Mouse (Mus musculus) liver, postnatal 0 days (tissue): Measurements from ENCODE around the gene Trpv2. TPM values are rescaled to one million over a fixed set of nuclear protein-coding genes. Genes with fewer than 3 reads are reported as not detected.
"Not testable (repeated sequence)": the region's sequence is repeated elsewhere in the genome, so short reads cannot be mapped to it uniquely, and the experiment has no call there.

ENCODE experiments used
- ATAC-seq: fragments of 200-750 bp; cut with Nextera tagmentation; 2 replicates; pipeline ENCODE4 v1.8.0; 2017; ENCODE audit warnings: mild to moderate bottlenecking, moderate library complexity
- DNase-seq: peaks from one replicate; pipeline ENCODE4 v3.0.0-alpha.2; 2016
- H3K27ac ChIP-seq: fragments of 300-500 bp; sonication (generic); 2 replicates; pipeline ENCODE4 v1.5.1; 2014; ENCODE audit warnings: antibody characterized with exemption, moderate library complexity, mild to moderate bottlenecking, low read depth
- H3K27me3 ChIP-seq: fragments of 300-500 bp; sonication (generic); 2 replicates; pipeline ENCODE4 v1.6.1; 2014; ENCODE audit warnings: low read length, control low read depth, mixed read lengths; ENCODE audit not compliant: insufficient read depth
- H3K36me3 ChIP-seq: fragments of 300-500 bp; sonication (generic); replicated peaks from 2 replicates; pipeline ENCODE4 v1.6.1; 2014; ENCODE audit warnings: mild to moderate bottlenecking, control low read depth, low read length, moderate library complexity, mixed read lengths; ENCODE audit not compliant: insufficient read depth
- H3K4me1 ChIP-seq: fragments of 300-500 bp; sonication (generic); 2 replicates; pipeline ENCODE4 v1.6.1; 2014; ENCODE audit warnings: antibody characterized with exemption, mild to moderate bottlenecking, control low read depth; ENCODE audit not compliant: insufficient read depth
- H3K4me2 ChIP-seq: fragments of 300-500 bp; sonication (generic); 2 replicates; pipeline ENCODE4 v1.6.1; 2014; ENCODE audit warnings: low read depth, mild to moderate bottlenecking, low read length, moderate library complexity, mixed read lengths
- H3K4me3 ChIP-seq: fragments of 300-500 bp; sonication (generic); 2 replicates; pipeline ENCODE4 v1.5.1; 2014; ENCODE audit warnings: low read depth, low read length
- H3K9ac ChIP-seq: fragments of 300-500 bp; sonication (generic); replicated peaks from 2 replicates; pipeline ENCODE4 v1.6.1; 2014; ENCODE audit warnings: mild to moderate bottlenecking, moderate library complexity
- H3K9me3 ChIP-seq: fragments of 300-500 bp; sonication (generic); 2 replicates; pipeline ENCODE4 v1.6.1; 2016; ENCODE audit warnings: mild to moderate bottlenecking, control low read depth, low read length, mixed read lengths
- CTCF ChIP-seq: sonication (generic); IDR thresholded peaks from 2 replicates; pipeline ENCODE4 v1.5.1; 2016; ENCODE audit warnings: antibody characterized with exemption, low read depth
- EP300 ChIP-seq: IDR thresholded peaks from 2 replicates; pipeline ENCODE4 v1.6.1; 2016; ENCODE audit warnings: antibody characterized with exemption, low read depth, mild to moderate bottlenecking
- WGBS: fragments of 180-500 bp; shearing (Covaris S2); extraction: QIAGEN DNeasy Blood & Tissue Kit; methylation state at CpG from one replicate; pipeline ENCODE4 v1.1.7; 2014; ENCODE audit not compliant: insufficient replicate concordance; 5-methylcytosine and 5-hydroxymethylcytosine counted together
- polyA plus RNA-seq: library from polyadenylated mRNA; unstranded; fragments of >200 nt; fragmentation: Nextera tagmentation; extraction: Ambion mirVana; gene quantifications from 2 replicates; pipeline ENCODE4 v1.2.1, GENCODE M21; 2015

Gene Trpv2
- polyA plus RNA-seq, 1 experiment from 2014 or later: 5.4 TPM

GRCm38 (mm10) chr11:62647661-62648590 is 73.6 kb downstream of the Trpv2 start, which contains the start of gene Lrrc75a:
TSS of gene Lrrc75a (minus strand) at chr11:62648523.
- TF ChIP-seq CTCF (no peak), EP300 (no peak)
- ATAC-seq (peak; percentile 53), DNase-seq (no peak)
- H3K9ac ChIP-seq: peak within 1 kb of the TSS; percentile 66
- peaks cover 42% of the 10 kb centered on the region for H3K4me1 ChIP-seq
- H3K4me3 ChIP-seq: peak within 1 kb of the TSS; percentile 69
- no peaks in the 10 kb centered on the region for H3K9me3 ChIP-seq
- peak within 1 kb of the TSS; percentile 68 for H3K27ac ChIP-seq
- no peaks in the 10 kb centered on the region for H3K27me3 ChIP-seq
- H3K4me2 ChIP-seq: peak within 1 kb of the TSS; percentile 94
- peaks cover 3% of the 10 kb centered on the region; the same call in 1 of the 2 replicates for H3K36me3 ChIP-seq
- 3% methylated on average over 52 of the region's 86 CpGs for WGBS

GRCm38 (mm10) chr11:62648591-62649391 is 74.5 kb downstream of the Trpv2 start, which contains the start of gene Mmgt2:
TSS of gene Mmgt2 (plus strand) at chr11:62648664.
- peaks cover 6% of the 10 kb centered on the region; the same call in 1 of the 2 replicates for H3K36me3 ChIP-seq
- ATAC-seq: peak; percentile 92
- peak within 1 kb of the TSS; percentile 69 for H3K4me3 ChIP-seq
- H3K4me1 ChIP-seq: peaks cover 34% of the 10 kb centered on the region
- no peaks in the 10 kb centered on the region for H3K27me3 ChIP-seq
- H3K4me2 ChIP-seq: peak within 1 kb of the TSS; percentile 94
- no peaks in the 10 kb centered on the region for H3K9me3 ChIP-seq
- no peak for TF ChIP-seq EP300
- peak; percentile 94 for TF ChIP-seq CTCF
- WGBS: 2% methylated on average over 26 of the region's 53 CpGs
- H3K27ac ChIP-seq: peak within 1 kb of the TSS; percentile 68
- peak; percentile 96 for DNase-seq
- H3K9ac ChIP-seq: peak within 1 kb of the TSS; percentile 66

- not testable (repeated sequence) for H3K4me3 ChIP-seq, H3K27ac ChIP-seq, H3K4me2 ChIP-seq, DNase-seq, ATAC-seq, H3K9me3 ChIP-seq, H3K27me3 ChIP-seq, H3K9ac ChIP-seq
- Histone ChIP-seq H3K36me3 (peaks cover 10% of the 10 kb centered on the region; the same call in 1 of the 2 replicates), H3K4me1 (peaks cover 30% of the 10 kb centered on the region)
- WGBS: 72% methylated on average over 4 of the region's 4 CpGs
These were observed 75.5 kb downstream of the Trpv2 start for GRCm38 (mm10) chr11:62649803-62650202.

Other genes with a start within 250 kb of the Trpv2 start
- gene Pigl, start 116.0 kb upstream of the Trpv2 start, polyA plus RNA-seq: 2.6 and 2.7 TPM in 2 replicates
- gene Ncor1, start 115.9 kb upstream of the Trpv2 start, polyA plus RNA-seq: 48.1 and 52.0 TPM in 2 replicates
- gene Cenpv, start 35.2 kb upstream of the Trpv2 start, polyA plus RNA-seq: 9.8 and 14.0 TPM in 2 replicates
- 1,161 and 1,214 TPM in 2 replicates for gene Ubb, start 23.3 kb upstream of the Trpv2 start, polyA plus RNA-seq
- 1.1 and 1.3 TPM in 2 replicates for gene Lrrc75a, start 74.0 kb downstream of the Trpv2 start, polyA plus RNA-seq
- gene Mmgt2, start 74.2 kb downstream of the Trpv2 start, polyA plus RNA-seq: 7.8 and 9.6 TPM in 2 replicates
- gene Zfp287, start 157.4 kb downstream of the Trpv2 start, polyA plus RNA-seq: 0.27 and 0.35 TPM in 2 replicates
- not detected in 2 replicates for gene Gm10428, start 178.6 kb downstream of the Trpv2 start, polyA plus RNA-seq
- gene Zfp286, start 215.0 kb downstream of the Trpv2 start, polyA plus RNA-seq: 0.39 and 0.69 TPM in 2 replicates
- gene Trim16, start 245.7 kb downstream of the Trpv2 start, polyA plus RNA-seq: 0.85 and 0.91 TPM in 2 replicates